Mouse (Mus musculus) brain, embryonic 14.5 days (tissue): ENCODE measurements at regions not wholly inside any gene's neighbourhood (a gene's known extent, or its start where the extent isn't known, plus 50 kb on each side); places are given as distances from the start of the nearest gene placed in this dataset.

ENCODE experiments used
- CTCF ChIP-seq: fragments of 200-500 bp; IDR thresholded peaks from 2 replicates; pipeline ENCODE4 v1.5.1; 2012; ENCODE audit warnings: inconsistent platforms, mild to moderate bottlenecking, moderate library complexity, borderline replicate concordance; ENCODE audit not compliant: insufficient read depth, insufficient read length; ENCODE audit errors: extremely low read depth
- POLR2A ChIP-seq: fragments of 200-500 bp; IDR thresholded peaks from 2 replicates; pipeline ENCODE4 v1.6.1; 2012; ENCODE audit warnings: mild to moderate bottlenecking, inconsistent platforms, borderline replicate concordance; ENCODE audit not compliant: poor library complexity, insufficient read depth, insufficient read length, severe bottlenecking; ENCODE audit errors: extremely low read depth

- TF ChIP-seq CTCF: no peak
- no peak for TF ChIP-seq POLR2A
Observed at GRCm38 (mm10) chr5:64710236-64710635, 93.0 kb upstream of the Klf3 start.
